Mouse (Mus musculus) kidney, postnatal 10 days (tissue): ENCODE results near the gene Ttc37.

Experiments
- DNase-seq: peaks from one replicate; pipeline ENCODE4 v3.0.0; 2021; ENCODE audit warnings: mixed read lengths

Ttc37 gene

GRCm38 (mm10) chr13:76160587-76160986 lies 62.1 kb downstream of the Ttc37 start:
- no peak for DNase-seq

- no peak for DNase-seq
Measured at GRCm38 (mm10) chr13:76174297-76174696, 75.8 kb downstream of the Ttc37 start.

- DNase-seq, result no peak
Measured at GRCm38 (mm10) chr13:76178700-76179099, 80.2 kb downstream of the Ttc37 start.

GRCm38 (mm10) chr13:76187651-76188050 lies 89.1 kb downstream of the Ttc37 start:
- DNase-seq, result no peak

GRCm38 (mm10) chr13:76189190-76189589 lies 90.7 kb downstream of the Ttc37 start:
- DNase-seq, result no peak

- no peak for DNase-seq
Measured at GRCm38 (mm10) chr13:76190273-76190672, 91.7 kb downstream of the Ttc37 start.

- no peak for DNase-seq
Measured at GRCm38 (mm10) chr13:76194937-76195336, 96.4 kb downstream of the Ttc37 start.

GRCm38 (mm10) chr13:76195431-76196138 lies 97.1 kb downstream of the Ttc37 start:
- no peak for DNase-seq

GRCm38 (mm10) chr13:76197297-76197848 lies 98.8 kb downstream of the Ttc37 start:
- DNase-seq, result no peak

GRCm38 (mm10) chr13:76199943-76200342 lies 101.4 kb downstream of the Ttc37 start:
- DNase-seq, result no peak

GRCm38 (mm10) chr13:76214928-76215327 lies 116.4 kb downstream of the Ttc37 start:
- DNase-seq, result no peak

GRCm38 (mm10) chr13:76215397-76215796 lies 116.9 kb downstream of the Ttc37 start:
- DNase-seq, result no peak
